Mouse (Mus musculus): ENCODE measurements at regions not wholly inside any gene's neighbourhood (a gene's known extent, or its start where the extent isn't known, plus 50 kb on each side); places are given as distances from the start of the nearest gene placed in this dataset.

- 97% methylated on average over 8 of the region's 8 CpGs for WGBS
- H3K27ac ChIP-seq (ENCODE audit: insufficient read depth, low read length), result no peak overlapping the region
- DNase-seq, result no peak
- no peaks in the 10 kb centered on the region for H3K27me3 ChIP-seq (ENCODE audit: control insufficient read depth, insufficient read depth, low read length)
- H3K4me1 ChIP-seq (ENCODE audit: control insufficient read depth, insufficient read depth, low read length), result no peaks in the 10 kb centered on the region
- no peak overlapping the region for H3K4me3 ChIP-seq (replicated peaks; ENCODE audit: insufficient read depth, low read depth, low read length)
- TF ChIP-seq CTCF (IDR thresholded peaks at IDR 0.05; ENCODE audit: borderline replicate concordance, insufficient read depth, low read depth, low read length), result no peak
- TF ChIP-seq POLR2A (IDR thresholded peaks at IDR 0.05; ENCODE audit: borderline replicate concordance, insufficient read depth, low read length), result no peak
Measured at GRCm38 (mm10) chr5:64691406-64692100, 111.6 kb upstream of the Klf3 start.

GRCm38 (mm10) chr5:64692335-64692734 is 110.9 kb upstream of the Klf3 start:
- Histone ChIP-seq H3K27me3 (ENCODE audit: control insufficient read depth, insufficient read depth, low read length) (no peaks in the 10 kb centered on the region), H3K4me1 (ENCODE audit: control insufficient read depth, insufficient read depth, low read length) (no peaks in the 10 kb centered on the region), H3K27ac (ENCODE audit: insufficient read depth, low read length) (no peak overlapping the region), H3K4me3 (replicated peaks; ENCODE audit: insufficient read depth, low read depth, low read length) (no peak overlapping the region)
- no peak for DNase-seq
- WGBS, result 96% methylated on average over 11 of the region's 11 CpGs
- TF ChIP-seq POLR2A (IDR thresholded peaks at IDR 0.05; ENCODE audit: borderline replicate concordance, insufficient read depth, low read length) (no peak), CTCF (IDR thresholded peaks at IDR 0.05; ENCODE audit: borderline replicate concordance, insufficient read depth, low read depth, low read length) (no peak)

DNA sequence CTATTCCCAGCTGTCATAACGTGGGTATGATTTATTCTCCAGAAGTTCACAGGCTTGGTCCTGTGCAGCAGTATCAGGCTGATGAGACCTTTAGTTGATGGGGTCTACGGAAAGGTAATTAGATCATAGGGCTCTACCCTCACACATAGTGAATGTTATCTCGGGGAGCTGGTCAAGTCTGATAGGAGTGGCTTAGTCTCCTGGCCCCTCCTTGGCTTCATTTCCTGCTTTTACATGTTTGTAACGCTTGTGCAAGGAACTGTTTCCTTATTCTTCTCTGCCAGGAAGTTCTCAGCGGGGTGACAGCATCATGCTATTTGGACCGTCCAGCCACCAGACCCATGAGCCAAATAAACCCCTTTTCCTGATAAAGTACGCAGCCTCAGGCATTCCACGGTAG is 109.6 kb upstream of the Klf3 start:
- WGBS, result 83% methylated on average over 8 of the region's 8 CpGs
- no peak for TF ChIP-seq POLR2A (IDR thresholded peaks at IDR 0.05; ENCODE audit: borderline replicate concordance, insufficient read depth, low read length)
- TF ChIP-seq CTCF (IDR thresholded peaks at IDR 0.05; ENCODE audit: borderline replicate concordance, insufficient read depth, low read depth, low read length), result no peak
- Histone ChIP-seq H3K27ac (ENCODE audit: insufficient read depth, low read length) (no peak overlapping the region), H3K27me3 (ENCODE audit: control insufficient read depth, insufficient read depth, low read length) (no peaks in the 10 kb centered on the region), H3K4me3 (replicated peaks; ENCODE audit: insufficient read depth, low read depth, low read length) (no peak overlapping the region), H3K4me1 (ENCODE audit: control insufficient read depth, insufficient read depth, low read length) (no peaks in the 10 kb centered on the region)
- no peak for DNase-seq

DNA sequence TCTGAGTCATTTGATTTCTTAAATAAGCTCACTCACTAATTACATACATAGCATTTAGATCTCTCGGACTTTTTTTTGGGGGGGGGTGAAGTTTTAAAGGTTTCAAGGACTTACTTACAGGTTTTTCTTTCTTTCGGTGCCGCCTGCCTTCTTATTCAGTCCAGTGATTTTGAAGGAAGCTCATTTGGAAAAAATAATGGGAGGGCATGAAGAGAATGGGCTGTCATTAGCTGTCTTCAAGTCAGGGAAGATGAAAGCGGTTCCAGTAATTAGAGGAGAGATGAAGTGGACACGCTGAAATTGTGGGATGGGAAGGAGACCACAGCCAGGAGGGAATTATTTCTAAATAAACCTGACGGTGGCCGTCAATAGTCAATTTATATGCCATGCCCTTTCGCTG is 108.6 kb upstream of the Klf3 start:
- H3K27me3 ChIP-seq (ENCODE audit: control insufficient read depth, insufficient read depth, low read length), result no peaks in the 10 kb centered on the region
- H3K4me3 ChIP-seq (replicated peaks; ENCODE audit: insufficient read depth, low read depth, low read length), result no peak overlapping the region
- no peaks in the 10 kb centered on the region for H3K4me1 ChIP-seq (ENCODE audit: control insufficient read depth, insufficient read depth, low read length)
- no peak for DNase-seq
- H3K27ac ChIP-seq (ENCODE audit: insufficient read depth, low read length), result no peak overlapping the region
- WGBS, result 65% methylated on average over 8 of the region's 8 CpGs
- no peak for TF ChIP-seq POLR2A (IDR thresholded peaks at IDR 0.05; ENCODE audit: borderline replicate concordance, insufficient read depth, low read length)
- TF ChIP-seq CTCF (IDR thresholded peaks at IDR 0.05; ENCODE audit: borderline replicate concordance, insufficient read depth, low read depth, low read length), result no peak

DNA sequence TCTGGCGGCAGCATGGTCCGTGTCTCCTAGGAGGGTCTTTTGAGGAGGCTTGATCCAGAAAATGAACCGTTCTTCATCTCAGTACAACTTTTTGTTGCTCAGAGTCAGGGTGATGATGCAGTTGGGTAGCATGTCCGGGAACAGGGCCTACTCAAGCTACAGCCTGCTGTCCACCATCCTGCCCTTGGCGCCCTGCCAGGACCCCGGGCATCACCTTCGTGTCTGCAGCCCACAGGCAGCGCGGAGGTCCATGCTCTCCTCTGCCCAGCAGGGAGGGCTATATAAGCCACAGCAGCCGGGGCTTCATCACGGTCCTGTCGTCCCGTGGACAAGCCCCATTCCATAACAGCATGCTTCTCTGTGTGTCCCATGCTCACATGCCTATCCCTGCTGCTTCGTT is 107.1 kb upstream of the Klf3 start:
- Histone ChIP-seq H3K27ac (ENCODE audit: insufficient read depth, low read length) (no peak overlapping the region), H3K27me3 (ENCODE audit: control insufficient read depth, insufficient read depth, low read length) (no peaks in the 10 kb centered on the region), H3K4me3 (replicated peaks; ENCODE audit: insufficient read depth, low read depth, low read length) (no peak overlapping the region), H3K4me1 (ENCODE audit: control insufficient read depth, insufficient read depth, low read length) (peaks cover under 1% of the 10 kb centered on the region; the same call in 1 of the 2 replicates)
- WGBS, result 48% methylated on average over 14 of the region's 14 CpGs
- TF ChIP-seq CTCF (IDR thresholded peaks at IDR 0.05; ENCODE audit: borderline replicate concordance, insufficient read depth, low read depth, low read length) (no peak), POLR2A (IDR thresholded peaks at IDR 0.05; ENCODE audit: borderline replicate concordance, insufficient read depth, low read length) (no peak)
- no peak for DNase-seq

DNA sequence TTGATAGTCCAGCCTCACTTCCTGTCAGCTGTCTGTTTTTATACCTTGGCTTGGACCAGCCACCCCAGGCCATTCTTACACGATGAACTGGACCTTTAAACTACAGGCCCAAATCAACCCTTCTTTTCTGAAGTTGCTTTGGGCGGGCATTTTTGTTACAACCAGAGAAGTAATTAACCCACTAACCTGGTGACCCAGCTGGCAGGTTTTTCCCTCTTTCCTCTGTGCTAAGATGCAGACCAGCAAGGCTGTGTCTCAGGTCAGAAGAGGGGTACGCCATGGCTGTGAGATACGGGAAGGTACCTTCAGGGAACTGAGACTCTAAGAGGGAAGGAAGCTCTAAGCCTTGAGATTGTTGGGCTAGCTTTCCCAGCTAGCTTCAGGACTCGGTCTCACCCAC is 105.7 kb upstream of the Klf3 start:
- no peaks in the 10 kb centered on the region for H3K27me3 ChIP-seq (ENCODE audit: control insufficient read depth, insufficient read depth, low read length)
- H3K27ac ChIP-seq (ENCODE audit: insufficient read depth, low read length), result no peak overlapping the region
- no peak overlapping the region for H3K4me3 ChIP-seq (replicated peaks; ENCODE audit: insufficient read depth, low read depth, low read length)
- 93% methylated on average over 5 of the region's 5 CpGs for WGBS
- peaks cover 9% of the 10 kb centered on the region for H3K4me1 ChIP-seq (ENCODE audit: control insufficient read depth, insufficient read depth, low read length)
- TF ChIP-seq POLR2A (IDR thresholded peaks at IDR 0.05; ENCODE audit: borderline replicate concordance, insufficient read depth, low read length) (no peak), CTCF (IDR thresholded peaks at IDR 0.05; ENCODE audit: borderline replicate concordance, insufficient read depth, low read depth, low read length) (no peak)
- DNase-seq, result no peak

- no peak overlapping the region for H3K4me3 ChIP-seq (replicated peaks; ENCODE audit: insufficient read depth, low read depth, low read length)
- 87% methylated on average over 6 of the region's 6 CpGs for WGBS
- no peak for TF ChIP-seq CTCF (IDR thresholded peaks at IDR 0.05; ENCODE audit: borderline replicate concordance, insufficient read depth, low read depth, low read length)
- no peak for TF ChIP-seq POLR2A (IDR thresholded peaks at IDR 0.05; ENCODE audit: borderline replicate concordance, insufficient read depth, low read length)
- H3K4me1 ChIP-seq (ENCODE audit: control insufficient read depth, insufficient read depth, low read length), result peaks cover 13% of the 10 kb centered on the region
- no peak overlapping the region for H3K27ac ChIP-seq (ENCODE audit: insufficient read depth, low read length)
- no peak for DNase-seq
- H3K27me3 ChIP-seq (ENCODE audit: control insufficient read depth, insufficient read depth, low read length), result no peaks in the 10 kb centered on the region
Measured at GRCm38 (mm10) chr5:64698458-64699116, 104.6 kb upstream of the Klf3 start.

- peaks cover 13% of the 10 kb centered on the region for H3K4me1 ChIP-seq (ENCODE audit: control insufficient read depth, insufficient read depth, low read length)
- H3K27me3 ChIP-seq (ENCODE audit: control insufficient read depth, insufficient read depth, low read length), result no peaks in the 10 kb centered on the region
- no peak overlapping the region for H3K27ac ChIP-seq (ENCODE audit: insufficient read depth, low read length)
- no peak overlapping the region for H3K4me3 ChIP-seq (replicated peaks; ENCODE audit: insufficient read depth, low read depth, low read length)
- DNase-seq, result no peak
- 95% methylated on average over 6 of the region's 6 CpGs for WGBS
- TF ChIP-seq POLR2A (IDR thresholded peaks at IDR 0.05; ENCODE audit: borderline replicate concordance, insufficient read depth, low read length) (no peak), CTCF (IDR thresholded peaks at IDR 0.05; ENCODE audit: borderline replicate concordance, insufficient read depth, low read depth, low read length) (no peak)
Measured at GRCm38 (mm10) chr5:64700030-64700429, 103.2 kb upstream of the Klf3 start.
